Mouse (Mus musculus): ENCODE data around the gene Hbp1. TPM values are rescaled to one million over a fixed set of nuclear protein-coding genes. Genes with fewer than 3 reads are reported as not detected.

The Hbp1 gene
- polyA plus RNA-seq, 1 experiment from 2014 or later = 85.3 TPM

DNA sequence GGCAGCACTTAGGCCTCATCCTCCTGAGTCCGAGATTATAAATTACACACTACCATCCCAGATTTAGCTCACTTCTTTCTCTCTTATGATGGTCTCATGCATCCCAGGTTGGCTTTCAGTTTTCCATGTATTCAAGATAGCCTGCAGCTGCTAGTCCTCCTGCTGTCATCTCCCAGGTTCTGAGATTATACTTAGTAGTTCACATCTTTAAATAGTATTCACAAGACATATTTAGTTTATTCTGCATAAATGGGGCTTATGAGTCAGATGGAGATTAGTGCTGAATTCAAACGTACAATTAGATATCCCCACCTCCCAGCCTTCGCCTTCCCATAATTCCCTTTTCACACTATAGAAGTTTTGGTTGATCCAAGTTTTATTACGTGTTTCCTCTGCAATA, 73.6 kb downstream of the Hbp1 start:
- WGBS (ENCODE audit: missing documents) = 91% methylated on average over 4 of the region's 4 CpGs
- no peaks in the 10 kb centered on the region for H3K36me3 ChIP-seq (ENCODE audit: inconsistent target)
- no peaks in the 10 kb centered on the region for H3K79me2 ChIP-seq (ENCODE audit: inconsistent target)
- no peak overlapping the region for H3K4me3 ChIP-seq (ENCODE audit: inconsistent target)
- no peak overlapping the region for H3K27ac ChIP-seq

Other genes with a start within 250 kb of the Hbp1 start
- gene Gpr22, start 236.6 kb downstream of the Hbp1 start, polyA plus RNA-seq (2018) = not detected in 3 replicates
- gene Prkar2b, start 110.8 kb upstream of the Hbp1 start, polyA plus RNA-seq (2018) = 8.3 to 34.2 TPM (median 9.2 TPM) in 3 replicates

Data from macrophage (primary cell).